Mouse (Mus musculus): ENCODE results near the gene Psmb7.

The Psmb7 gene

DNA sequence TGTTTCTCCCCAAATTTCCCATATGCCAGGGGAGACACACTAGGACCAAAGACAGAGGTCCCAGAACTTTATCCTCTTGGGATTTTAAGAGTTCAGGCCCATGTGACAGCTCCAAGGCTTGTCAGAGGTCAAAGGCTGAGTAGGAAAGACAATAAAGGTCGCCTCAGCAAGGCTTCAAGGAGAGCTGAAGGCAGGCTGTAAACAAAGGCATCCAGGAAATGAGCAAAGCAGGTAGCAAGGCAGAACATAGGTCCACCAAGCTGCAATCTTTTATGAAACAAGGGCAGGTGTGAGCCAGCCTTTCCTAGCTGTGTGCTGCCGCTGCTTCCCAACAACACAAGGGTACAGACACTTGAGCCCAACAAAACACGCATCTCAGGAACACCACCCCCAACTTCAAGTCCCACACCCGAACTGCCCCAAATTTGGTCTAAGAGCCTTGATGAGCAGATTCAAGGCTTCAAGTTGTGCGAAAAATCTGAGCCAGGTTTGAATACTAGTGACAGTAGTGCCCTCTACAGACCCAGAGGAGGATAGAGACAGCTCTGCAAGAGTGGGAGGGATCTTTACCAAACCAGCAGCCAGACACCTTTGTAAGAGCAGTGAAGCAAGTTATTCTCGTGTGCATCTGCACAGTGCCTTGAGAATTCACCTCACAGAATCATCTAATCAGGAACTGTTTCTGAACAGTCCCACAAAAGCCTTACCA is 52.0 kb downstream of the Psmb7 start:
- DNase-seq (ENCODE audit: low spot score): peak; percentile 62

GRCm38 (mm10) chr2:38586733-38587132 is 57.2 kb downstream of the Psmb7 start:
- DNase-seq (ENCODE audit: low spot score): no peak

- no peak for DNase-seq (ENCODE audit: low spot score)
Observed at GRCm38 (mm10) chr2:38585379-38585736, 58.5 kb downstream of the Psmb7 start.

DNA sequence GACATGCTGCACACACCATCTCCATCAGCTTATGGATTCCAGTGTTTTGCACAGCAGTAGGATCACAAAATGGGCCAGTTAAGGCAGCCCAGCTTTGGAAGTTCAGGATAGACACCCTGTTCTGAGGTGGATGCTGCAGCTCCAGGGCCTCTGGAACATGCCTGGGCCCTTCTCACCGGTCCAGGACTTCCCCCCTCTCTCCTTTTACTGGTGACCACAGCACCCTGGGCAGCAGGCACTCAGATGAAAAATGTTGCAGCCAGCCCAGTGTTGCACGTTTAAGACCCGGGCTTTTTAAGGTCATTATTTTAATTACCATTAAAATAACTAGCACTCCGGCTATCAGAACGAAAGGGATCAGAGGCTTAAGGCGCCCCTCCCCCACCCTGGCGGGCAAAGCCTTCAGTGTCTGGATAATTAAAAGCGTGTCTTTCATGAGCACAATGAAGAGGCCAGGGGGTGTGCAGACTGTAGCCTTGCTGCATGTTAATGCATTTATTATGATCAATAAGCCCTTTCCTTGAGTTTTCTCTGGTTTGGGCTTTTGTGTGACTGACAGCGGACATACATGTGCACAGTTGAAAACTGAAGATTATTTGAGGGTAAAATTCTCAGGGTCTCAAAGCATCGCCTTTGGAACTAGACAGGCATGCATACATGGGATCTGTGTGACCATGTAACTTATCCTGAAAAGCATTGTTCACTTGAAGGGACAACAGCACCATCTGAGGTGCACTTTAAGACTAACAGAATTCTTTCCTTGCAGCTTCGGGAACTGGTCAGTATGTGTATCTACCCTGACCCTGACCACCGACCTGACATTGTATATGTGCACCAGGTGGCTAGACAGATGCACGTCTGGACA is 59.1 kb downstream of the Psmb7 start:
- DNase-seq (ENCODE audit: low spot score): no peak

GRCm38 (mm10) chr2:38583982-38584381 is 59.9 kb downstream of the Psmb7 start:
- no peak for DNase-seq (ENCODE audit: low spot score)

DNA sequence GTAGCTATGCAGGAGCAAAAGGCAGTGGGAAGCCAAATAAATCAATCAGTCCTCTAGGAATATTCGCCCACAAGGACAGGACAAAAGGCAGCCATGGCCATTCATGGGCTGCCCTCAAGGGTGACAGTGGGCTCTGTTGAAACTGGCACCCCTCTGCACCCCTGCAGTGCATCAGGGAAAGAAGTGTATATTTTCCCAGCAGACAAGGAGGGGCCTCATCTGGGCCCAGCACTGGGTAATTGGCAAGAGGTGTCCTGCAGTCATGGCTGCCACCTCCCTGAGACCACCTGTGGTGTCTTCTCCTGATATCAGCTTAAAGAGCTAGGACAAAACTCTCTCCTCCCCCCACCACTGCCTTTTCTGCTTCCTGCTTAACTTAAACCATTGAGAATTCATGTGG is 64.4 kb downstream of the Psmb7 start:
- DNase-seq (ENCODE audit: low spot score): no peak

GRCm38 (mm10) chr2:38578602-38579521 is 65.0 kb downstream of the Psmb7 start:
- DNase-seq (ENCODE audit: low spot score): no peak

- DNase-seq (ENCODE audit: low spot score): no peak
Observed at GRCm38 (mm10) chr2:38574697-38575096, 69.2 kb downstream of the Psmb7 start.

DNA sequence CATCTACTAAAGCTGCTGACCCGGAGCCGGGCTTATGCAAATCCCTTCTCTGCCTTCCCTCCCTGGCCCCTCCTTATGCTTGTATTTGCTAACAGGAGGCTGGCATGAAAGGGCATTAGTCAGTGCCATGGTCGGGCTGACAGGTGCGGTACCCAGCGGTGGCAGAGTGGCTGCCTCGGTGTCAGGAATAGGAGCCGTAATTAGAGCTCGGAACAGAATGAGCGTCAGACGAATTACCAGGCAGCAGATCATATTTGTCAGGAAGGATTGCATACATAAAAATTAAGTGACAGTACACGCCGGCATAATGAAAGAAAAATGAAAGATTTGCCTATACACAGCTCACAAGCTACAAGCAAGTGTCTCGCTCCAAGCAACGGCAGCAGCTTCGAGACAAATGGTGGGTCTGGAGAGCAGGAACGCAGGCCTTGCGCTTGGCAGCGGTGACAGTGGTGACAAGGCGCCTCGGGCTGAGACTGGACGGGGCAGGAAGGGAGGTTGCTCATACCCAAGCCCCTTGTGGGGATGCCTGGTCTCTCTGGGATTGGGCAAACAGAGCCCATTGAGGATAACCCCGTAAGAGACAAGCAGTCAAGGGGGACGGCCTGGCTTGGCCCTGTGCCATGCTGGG is 71.8 kb downstream of the Psmb7 start:
- no peak for DNase-seq (ENCODE audit: low spot score)

GRCm38 (mm10) chr2:38562596-38562995 is 81.3 kb downstream of the Psmb7 start:
- DNase-seq (ENCODE audit: low spot score): no peak

GRCm38 (mm10) chr2:38560296-38561227 is 83.3 kb downstream of the Psmb7 start:
- DNase-seq (ENCODE audit: low spot score): no peak

GRCm38 (mm10) chr2:38556721-38557120 is 87.2 kb downstream of the Psmb7 start:
- DNase-seq (ENCODE audit: low spot score): no peak

DNA sequence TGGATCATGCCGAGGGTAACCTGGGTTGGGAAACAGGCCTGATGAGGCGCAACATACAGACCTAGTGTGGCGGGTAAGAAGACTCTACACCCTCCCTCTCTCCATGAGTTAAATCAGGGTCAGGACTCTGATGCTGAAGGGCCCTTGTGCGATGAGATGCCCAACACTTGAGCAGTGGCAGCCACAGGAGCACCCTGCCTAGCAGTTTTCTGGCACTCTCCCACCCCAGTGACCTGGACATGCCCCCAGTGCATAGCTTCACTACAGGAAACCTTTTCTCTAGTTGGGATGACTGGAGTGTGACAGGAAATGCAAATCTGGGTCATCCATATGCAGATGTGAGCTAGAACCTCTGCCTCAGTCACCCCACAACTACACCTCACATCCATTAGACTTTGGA is 88.2 kb downstream of the Psmb7 start:
- DNase-seq (ENCODE audit: low spot score): no peak

GRCm38 (mm10) chr2:38554226-38554995 is 89.5 kb downstream of the Psmb7 start:
- DNase-seq (ENCODE audit: low spot score): no peak

- DNase-seq (ENCODE audit: low spot score): no peak
Observed at GRCm38 (mm10) chr2:38552004-38552443, 91.9 kb downstream of the Psmb7 start.

GRCm38 (mm10) chr2:38547793-38548517 is 95.9 kb downstream of the Psmb7 start:
- DNase-seq (ENCODE audit: low spot score): no peak

DNA sequence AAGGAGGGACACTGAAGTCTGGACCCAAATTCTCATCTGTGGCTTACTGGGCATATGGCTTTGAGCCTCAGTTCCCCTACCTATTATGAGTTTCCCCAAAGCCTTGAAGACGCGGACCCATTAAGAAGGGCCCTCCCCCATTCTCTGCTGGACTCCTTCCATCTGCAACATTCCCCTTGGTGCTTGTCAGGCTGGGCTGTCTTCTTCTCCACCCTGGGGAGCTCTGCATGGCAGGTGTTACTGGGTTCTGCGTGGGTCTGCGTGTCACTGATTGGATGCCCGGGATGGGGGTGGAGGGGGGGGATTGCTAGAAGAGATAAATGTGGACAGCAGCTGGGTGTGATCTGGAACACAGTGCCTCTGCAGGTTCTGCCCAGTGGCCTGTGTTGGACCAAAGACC is 97.1 kb downstream of the Psmb7 start:
- no peak for DNase-seq (ENCODE audit: low spot score)

- DNase-seq (ENCODE audit: low spot score): peak; percentile 85
Observed at GRCm38 (mm10) chr2:38546222-38546621, 97.7 kb downstream of the Psmb7 start.

DNA sequence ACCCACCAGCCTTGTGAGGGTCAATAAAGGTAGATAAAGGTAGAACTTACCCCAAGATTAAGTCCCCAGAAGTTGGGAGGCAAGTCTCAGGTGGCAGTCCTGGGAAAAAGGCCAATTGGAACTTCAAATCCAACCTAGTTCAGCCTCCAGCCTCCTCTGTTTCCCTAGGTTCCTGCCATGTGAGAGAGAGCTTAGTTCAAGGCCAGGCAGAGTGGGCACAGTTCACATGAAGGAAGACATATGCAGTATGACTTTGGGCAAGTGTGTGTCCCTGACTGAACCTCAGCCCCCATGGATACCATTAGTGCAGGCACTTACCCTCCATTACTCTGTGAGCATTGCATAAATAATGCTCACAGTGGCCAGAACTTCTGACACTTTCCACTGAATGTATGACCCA is 98.2 kb downstream of the Psmb7 start:
- DNase-seq (ENCODE audit: low spot score): no peak
